Mouse (Mus musculus) olfactory bulb, adult 2 months (tissue): ENCODE measurements around the gene Olfr1205.

ENCODE experiments used
- CTCF ChIP-seq: fragments of 200-500 bp; IDR thresholded peaks from 2 replicates; pipeline ENCODE4 v1.5.1; 2012; ENCODE audit warnings: low read depth, mild to moderate bottlenecking, low read length, moderate library complexity; ENCODE audit not compliant: insufficient read depth
- POLR2A ChIP-seq: fragments of 200-500 bp; IDR thresholded peaks from 2 replicates; pipeline ENCODE4 v1.6.1; 2012; ENCODE audit warnings: mild to moderate bottlenecking, low read depth, low read length, moderate library complexity; ENCODE audit not compliant: insufficient read depth

DNA sequence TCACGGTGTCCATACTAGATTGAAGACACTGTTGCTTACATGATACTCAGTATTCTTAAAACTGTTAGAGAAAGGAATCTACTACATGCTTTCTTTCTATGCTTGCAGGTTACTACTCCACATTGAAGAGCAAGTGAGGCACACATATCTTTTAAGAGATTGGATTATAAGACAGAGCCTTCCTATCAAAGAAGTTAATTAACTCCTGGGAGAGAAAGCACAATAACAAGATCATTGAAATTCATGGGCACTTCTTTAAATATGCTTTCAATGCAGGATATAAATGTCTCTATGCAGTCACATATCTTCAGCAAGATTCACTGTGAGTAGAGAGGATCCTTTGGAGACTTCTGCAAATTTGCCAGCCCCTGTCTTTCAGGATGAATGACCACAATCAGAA lies 19.5 kb downstream of the Olfr1205 start, which contains the start of gene Olfr1204:
- TF ChIP-seq CTCF: no peak
- no peak for TF ChIP-seq POLR2A
